Mouse (Mus musculus): Measurements from ENCODE around the gene Ank.

Gene Ank

GRCm38 (mm10) chr15:27548110-27548509 is 81.6 kb downstream of the Ank start:
- no peak for DNase-seq

- no peak for DNase-seq
Observed at GRCm38 (mm10) chr15:27549071-27549470, 82.6 kb downstream of the Ank start.

GRCm38 (mm10) chr15:27549878-27550277 is 83.4 kb downstream of the Ank start:
- no peak for DNase-seq

GRCm38 (mm10) chr15:27550358-27550992 is 84.0 kb downstream of the Ank start:
- no peak for DNase-seq

- no peak for DNase-seq
Observed at GRCm38 (mm10) chr15:27551117-27552114, 84.9 kb downstream of the Ank start.

DNA sequence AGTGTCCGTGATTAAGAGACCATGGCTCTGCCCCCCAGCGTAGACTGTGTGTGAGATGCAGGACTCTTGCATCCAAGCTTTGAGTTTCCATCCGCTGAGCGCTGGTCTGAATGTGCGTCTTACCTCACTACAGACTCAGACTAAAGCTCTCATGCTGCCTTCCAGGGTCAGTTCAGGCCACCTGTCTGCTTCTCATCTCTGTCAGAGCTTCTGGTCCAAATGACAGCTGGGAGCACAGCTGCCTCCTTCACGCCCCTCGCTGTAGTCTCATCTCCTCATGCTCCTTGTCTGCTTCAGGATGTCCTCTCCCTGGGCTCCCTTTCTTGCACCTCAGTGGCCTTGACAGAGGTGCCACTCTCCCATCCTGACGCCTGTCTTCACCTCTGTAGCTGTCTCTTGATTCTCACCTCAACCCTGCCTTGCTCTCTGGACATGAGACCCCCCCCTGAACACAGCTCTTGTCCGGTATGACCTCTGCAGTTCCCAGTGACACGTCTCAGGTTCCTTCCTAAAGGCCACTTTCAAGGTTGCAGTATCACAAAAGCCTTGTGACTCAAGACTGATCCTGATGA is 85.7 kb downstream of the Ank start:
- no peak for DNase-seq

DNA sequence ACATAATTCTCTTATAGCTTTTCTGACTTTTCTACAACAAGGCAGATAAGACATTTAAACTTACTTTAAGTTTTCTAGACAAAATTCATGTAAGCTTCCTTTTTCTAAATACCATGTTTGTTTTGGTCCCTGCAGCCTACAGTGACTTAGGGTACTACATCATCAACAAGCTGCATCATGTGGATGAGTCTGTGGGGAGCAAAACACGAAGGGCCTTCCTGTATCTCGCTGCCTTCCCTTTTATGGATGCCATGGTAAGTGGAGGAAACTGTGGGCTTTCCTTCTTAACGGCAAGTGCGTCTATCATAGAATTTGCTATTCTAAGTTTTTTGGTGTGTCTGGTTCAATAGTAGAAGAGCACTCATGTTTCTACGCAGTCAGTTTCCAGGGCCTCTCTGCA is 87.1 kb downstream of the Ank start:
- no peak for DNase-seq

- no peak for DNase-seq
Observed at GRCm38 (mm10) chr15:27558456-27559147, 92.1 kb downstream of the Ank start.

DNA sequence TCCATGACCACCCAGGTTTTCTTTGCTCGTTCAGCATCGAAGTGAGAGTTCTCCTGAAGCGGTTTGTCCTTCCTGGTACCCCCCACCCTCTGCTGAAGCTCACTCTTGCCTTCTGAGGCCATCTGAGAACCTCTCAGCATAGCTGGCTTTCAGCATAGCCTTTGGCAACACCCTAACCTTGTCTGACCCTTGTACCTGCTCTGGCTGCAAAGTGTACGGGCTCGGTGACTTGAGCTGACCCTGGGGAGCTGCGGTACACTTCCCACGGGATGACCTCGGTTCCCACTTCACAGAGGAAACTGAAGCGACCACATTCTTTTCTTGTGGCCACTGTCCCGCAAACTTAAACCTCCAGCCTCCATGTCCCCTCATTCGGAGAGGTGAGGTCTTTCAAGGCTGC is 93.8 kb downstream of the Ank start:
- peak in 1 of 2 experiments; percentile 58 for DNase-seq

DNA sequence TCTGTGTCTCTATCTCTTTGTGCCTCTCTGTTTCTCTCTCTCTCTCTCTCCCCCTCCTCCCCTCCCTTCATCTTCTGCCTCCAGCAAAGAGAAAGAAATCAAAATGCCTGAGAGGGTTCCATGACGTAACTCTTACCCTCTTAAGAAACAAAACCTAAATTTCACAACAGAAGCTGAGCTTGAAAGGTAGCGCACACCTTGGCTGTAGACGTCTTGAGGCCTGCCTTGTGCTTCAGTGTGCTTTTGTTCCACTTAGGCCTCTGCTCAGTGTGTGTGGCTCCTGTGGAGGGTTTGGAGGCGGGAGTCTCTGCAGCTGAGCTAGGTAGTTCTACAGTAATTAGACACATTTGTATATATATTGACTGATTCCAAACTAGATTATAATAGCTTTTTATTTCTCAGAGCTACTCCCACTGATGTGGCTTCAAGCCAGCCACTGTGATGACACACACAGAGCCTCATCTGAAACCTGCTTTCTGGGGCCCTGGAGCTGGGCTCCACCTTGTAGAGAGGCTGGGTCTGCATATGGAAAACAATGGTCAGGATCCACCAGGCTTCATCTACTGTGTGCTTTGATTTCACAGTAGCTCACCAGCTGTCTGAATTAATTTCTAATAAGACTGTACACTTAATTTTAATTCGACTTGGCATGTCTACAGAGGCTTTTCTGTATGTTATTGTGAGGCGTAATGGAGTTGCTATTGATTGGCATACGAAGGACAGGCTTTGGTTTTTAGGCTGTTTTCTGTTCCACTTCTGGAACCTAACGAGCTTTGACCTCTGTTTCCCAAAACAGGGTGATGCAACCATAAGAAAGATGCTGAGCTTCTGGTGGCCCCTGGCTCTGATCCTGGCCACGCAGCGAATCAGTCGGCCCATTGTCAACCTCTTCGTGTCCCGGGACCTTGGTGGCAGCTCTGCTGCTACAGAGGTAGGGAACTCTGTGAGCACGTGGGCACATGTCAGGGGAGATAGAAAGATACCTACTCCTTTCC is 97.9 kb downstream of the Ank start:
- no peak for DNase-seq

DNA sequence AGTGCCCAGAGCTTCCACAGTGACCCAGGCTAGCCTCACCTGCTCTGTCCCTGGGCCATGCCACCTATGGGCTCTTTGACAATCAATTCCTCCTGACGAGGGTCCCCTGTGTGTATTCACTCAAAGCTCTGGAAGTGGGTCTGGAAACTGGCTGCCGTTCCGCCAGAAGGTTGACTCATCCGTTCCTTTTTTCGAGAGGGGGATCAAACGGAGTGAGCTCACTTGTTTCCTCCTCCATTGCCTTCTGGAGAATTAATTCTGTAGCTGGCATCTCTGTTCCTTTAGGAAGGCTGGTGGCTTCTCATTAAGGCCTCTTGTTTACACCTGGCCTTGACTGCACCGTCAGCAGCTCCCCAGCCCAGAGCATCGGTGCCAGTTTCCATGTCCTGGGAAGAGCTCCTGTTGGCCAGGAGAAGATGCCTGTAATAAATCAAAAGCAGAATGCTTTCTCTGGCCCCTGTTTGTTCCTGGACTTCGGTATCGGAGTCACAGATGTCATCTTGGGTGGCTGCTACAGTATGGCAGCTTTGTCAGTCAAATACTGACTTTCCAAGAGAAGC is 99.2 kb downstream of the Ank start:
- no peak for DNase-seq

DNA sequence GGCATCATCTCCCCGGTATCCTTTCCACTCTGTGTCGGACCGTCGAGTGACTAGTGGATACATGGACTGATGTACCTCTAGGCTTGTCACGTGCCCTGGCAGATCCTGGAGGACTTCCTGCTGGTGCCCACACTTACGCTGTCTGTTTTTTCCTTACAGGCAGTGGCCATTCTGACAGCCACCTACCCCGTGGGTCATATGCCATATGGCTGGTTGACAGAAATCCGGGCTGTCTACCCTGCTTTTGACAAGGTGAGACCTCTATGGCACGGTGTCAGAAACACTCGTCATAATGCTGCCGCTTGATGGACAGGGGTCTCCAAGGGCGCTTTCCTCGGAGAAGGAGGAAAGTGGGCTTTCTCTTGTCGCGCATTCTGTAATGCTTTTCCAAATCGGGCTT is 100.9 kb downstream of the Ank start:
- no peak for DNase-seq

GRCm38 (mm10) chr15:27568371-27568770 is 101.9 kb downstream of the Ank start:
- no peak for DNase-seq

- DNase-seq = no peak
Observed at GRCm38 (mm10) chr15:27569924-27570323, 103.4 kb downstream of the Ank start.

GRCm38 (mm10) chr15:27570385-27570784 is 103.9 kb downstream of the Ank start:
- DNase-seq = no peak

DNA sequence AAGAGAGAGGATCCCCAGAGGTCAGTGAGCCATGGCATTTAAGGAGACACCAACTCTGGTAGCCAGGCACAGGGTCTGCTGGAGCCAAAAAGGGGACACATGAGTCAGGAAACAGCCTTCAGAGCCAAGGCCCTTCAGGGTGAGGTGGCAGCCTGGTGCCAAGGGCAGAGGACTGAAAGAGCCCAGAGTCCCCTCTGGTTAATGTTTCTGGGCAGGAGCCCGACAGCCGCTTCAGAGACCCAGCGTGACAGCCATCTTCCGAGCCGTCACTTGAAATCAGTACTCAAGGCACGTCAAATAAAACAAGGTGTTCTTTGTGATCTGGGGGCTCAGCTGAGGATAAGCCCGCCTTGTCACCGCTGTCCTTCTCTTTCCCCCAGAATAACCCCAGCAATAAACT is 104.7 kb downstream of the Ank start:
- no peak for DNase-seq

DNA sequence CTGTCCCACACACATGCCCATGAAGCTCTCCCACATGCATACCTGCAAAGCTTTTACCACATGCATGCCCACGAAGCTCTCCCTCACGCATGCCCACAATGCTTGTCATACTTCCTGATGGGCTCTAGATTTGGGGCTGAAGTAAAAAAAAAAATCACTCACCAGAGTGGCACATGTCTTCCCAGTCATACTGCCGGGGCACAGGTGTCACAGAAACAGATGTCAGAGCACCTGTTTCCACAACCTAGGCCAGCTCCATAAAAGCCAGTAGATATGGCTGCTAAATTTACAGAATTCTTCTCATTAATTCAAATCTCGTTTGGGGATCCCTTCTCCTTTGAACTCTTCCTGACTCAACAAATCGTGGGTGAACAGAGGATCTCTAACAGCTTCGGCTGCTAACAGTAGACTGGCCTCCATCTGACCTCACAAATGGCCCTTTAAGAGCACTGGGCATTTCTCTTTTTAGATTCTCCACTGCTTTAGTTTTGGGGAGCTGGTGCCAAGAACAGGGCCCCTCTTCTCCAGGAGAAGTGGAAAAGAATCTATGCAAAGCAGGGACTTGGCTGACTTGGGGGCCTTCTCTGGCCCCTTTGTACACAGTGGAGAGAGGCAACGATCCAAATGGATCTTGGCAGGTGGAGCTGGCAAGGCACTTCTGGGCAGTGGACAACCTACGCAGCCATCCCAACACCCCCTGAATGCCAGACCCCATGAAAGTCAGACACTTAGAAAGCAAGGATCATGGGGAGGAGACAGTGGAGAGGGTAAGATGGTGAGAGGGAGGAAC is 108.7 kb downstream of the Ank start:
- no peak for DNase-seq

DNA sequence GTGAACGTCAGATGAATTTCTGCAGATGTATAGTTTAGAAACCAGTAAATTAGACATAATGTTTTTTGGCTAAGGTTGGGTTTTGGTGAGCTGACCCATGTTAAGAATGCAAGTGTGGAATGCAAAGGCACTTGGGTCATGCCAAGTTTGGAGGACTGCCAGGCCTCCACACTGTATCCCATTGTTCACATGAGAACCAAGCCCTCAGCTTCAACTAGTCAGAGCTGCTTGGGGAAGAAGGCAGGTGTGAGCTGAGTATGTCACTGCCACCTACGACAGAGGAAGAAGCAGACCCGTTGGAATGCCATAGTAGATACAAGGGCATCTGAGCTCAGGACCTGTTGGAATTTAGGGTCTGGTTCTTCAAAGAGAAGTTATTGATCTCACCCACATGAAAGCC is 109.5 kb downstream of the Ank start:
- peak in 1 of 2 experiments; percentile 32 for DNase-seq

GRCm38 (mm10) chr15:27576886-27577285 is 110.4 kb downstream of the Ank start:
- DNase-seq = no peak

DNA sequence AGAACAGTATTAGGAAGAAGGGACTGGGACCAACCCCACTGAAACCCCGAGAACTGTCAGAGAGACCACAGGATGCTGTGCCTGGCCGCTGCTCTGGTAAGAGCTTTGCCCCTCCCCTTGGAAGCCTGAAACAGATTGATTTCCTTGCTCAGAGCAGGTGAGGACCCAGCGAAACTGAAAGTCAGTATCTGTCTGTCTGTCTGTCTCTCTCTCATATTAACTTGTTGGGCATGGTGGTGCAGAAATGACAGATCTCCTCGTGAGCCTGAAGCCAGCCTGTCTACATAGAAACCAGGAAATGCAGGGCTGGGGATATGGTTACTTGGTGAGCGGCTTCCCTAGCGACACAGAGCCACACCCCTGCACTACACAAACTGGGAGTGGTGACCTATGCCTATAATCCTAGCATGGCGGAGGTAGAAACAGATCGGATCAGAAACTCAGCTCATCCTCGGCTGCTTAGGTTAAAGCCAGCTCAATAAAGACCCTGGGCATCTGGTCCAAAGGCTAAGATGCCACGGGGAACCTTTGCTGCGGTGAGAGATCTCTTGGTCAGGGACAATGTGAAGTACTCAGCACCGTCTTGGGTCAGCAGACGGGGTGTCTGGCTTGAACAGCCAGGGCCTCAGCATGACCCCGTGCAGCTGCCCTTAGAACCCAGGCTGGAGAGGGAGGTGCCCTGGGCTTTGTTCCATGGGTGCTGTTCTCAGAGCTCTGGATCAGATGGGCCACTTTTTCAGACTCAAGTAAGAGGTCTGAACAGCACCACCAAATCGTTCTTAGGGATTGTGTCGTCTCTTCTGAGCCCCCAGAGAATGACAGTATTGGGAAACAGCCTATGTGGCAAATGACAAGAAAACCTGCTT is 111.7 kb downstream of the Ank start:
- no peak for DNase-seq

Measured in kidney, postnatal 25 days (tissue).